In the genomic region with DNA sequence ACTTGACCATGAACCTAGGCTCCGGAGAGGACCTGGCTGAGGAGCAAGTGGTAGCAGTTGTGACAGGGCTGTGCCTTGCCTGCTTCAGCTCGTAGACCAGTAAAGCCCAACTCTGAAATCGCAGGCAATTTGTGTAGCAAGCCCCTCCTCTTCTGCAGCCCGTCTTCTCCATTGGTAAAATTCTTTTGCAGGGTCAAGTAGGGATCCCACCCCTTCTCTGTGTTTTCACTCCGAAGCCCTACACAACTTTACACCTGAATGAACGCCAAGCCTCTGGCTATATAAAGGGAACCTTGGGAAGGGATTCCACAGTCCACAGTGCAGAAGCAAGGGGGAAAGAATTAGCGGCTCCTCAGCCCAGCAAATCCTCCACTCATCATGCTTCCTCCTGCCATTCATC, we compare ENCODE assay signal across 10 mouse cellular contexts. TPM values are rescaled to one million over a fixed set of nuclear protein-coding genes. Genes with fewer than 3 reads are reported as not detected.
DNase-seq lines count a peak whose midpoint lies in the region; ATAC-seq lines count a peak whose summit lies in the region.
"Had no signal": no experiment of that assay in that cellular context is flagged by ENCODE, and none has a peak within 500 bp of the region (broad histone marks: within the 10 kb centered on the region; RNA-seq: fewer than 3 reads in every experiment).

A gene (plus strand): TSS at position 224 of the 400 bp plus-strand sequence.

- no peaks in the 10 kb centered on the region for H3K9me3 ChIP-seq in forebrain, embryonic 13.5 days (replicated peaks)
- H3K9me3 ChIP-seq in kidney, embryonic 16.5 days (ENCODE audit: low read length) = no peaks in the 10 kb centered on the region
- H3K9me3 ChIP-seq in neural tube, embryonic 14.5 days (ENCODE audit: control insufficient read depth, low read length) = no peaks in the 10 kb centered on the region

- ATAC-seq in forebrain, embryonic 13.5 days = no peak
- peak; percentile 87 for ATAC-seq in kidney, embryonic 16.5 days (ENCODE audit: low FRiP score, low TSS enrichment)
- no peak for ATAC-seq in neural tube, embryonic 14.5 days (ENCODE audit: low read depth)
- ATAC-seq in monocyte, adult 5-6 weeks (replicated peaks; ENCODE audit: insufficient number of reproducible peaks, low FRiP score, low TSS enrichment, poor library complexity, severe bottlenecking) = no peak

- peak; percentile 13 to 19 for DNase-seq in layer of hippocampus, postnatal 10 days (ENCODE audit: low spot score in 2 of 2)
- DNase-seq in layer of hippocampus, adult 9-10 months (ENCODE audit: low spot score) = no peak
- DNase-seq in thymus, postnatal 0 days (ENCODE audit: low spot score) = no peak
- no peak for DNase-seq in right cerebral cortex, adult 2 months (ENCODE audit: low spot score in 2 of 2)
- DNase-seq: heart, postnatal 36 days had no signal

- H3K4me2 ChIP-seq in forebrain, embryonic 13.5 days = peak within 1 kb of the TSS; percentile 48
- peak within 1 kb of the TSS; percentile 26 for H3K4me2 ChIP-seq in kidney, embryonic 16.5 days (replicated peaks; ENCODE audit: low read depth, low read length)
- peak within 1 kb of the TSS; percentile 29; the same call in 1 of the 2 replicates for H3K4me2 ChIP-seq in neural tube, embryonic 14.5 days (ENCODE audit: low read depth, low read length)

- H3K27me3 ChIP-seq in forebrain, embryonic 13.5 days = no peaks in the 10 kb centered on the region; the same call in 1 of the 2 replicates
- H3K27me3 ChIP-seq in kidney, embryonic 16.5 days (ENCODE audit: insufficient read depth, low read length) = no peaks in the 10 kb centered on the region
- no peaks in the 10 kb centered on the region for H3K27me3 ChIP-seq in neural tube, embryonic 14.5 days (ENCODE audit: control insufficient read depth, insufficient read depth, low read length)

- H3K4me3 ChIP-seq in forebrain, embryonic 13.5 days = peak within 1 kb of the TSS; percentile 19
- peak within 1 kb of the TSS; percentile 37 for H3K4me3 ChIP-seq in kidney, embryonic 16.5 days (ENCODE audit: low read length)
- H3K4me3 ChIP-seq in neural tube, embryonic 14.5 days (ENCODE audit: low read depth, low read length) = 0 out of 2 replicates have a peak within 1 kb of the TSS, but pooled peaks have one; percentile 6

- WGBS in forebrain, embryonic 13.5 days = 5% methylated on average over 7 of the region's 7 CpGs
- WGBS in kidney, embryonic 16.5 days = 10% methylated on average over 7 of the region's 7 CpGs
- 12% methylated on average over 7 of the region's 7 CpGs for WGBS in neural tube, embryonic 14.5 days

- H3K27ac ChIP-seq in forebrain, embryonic 13.5 days = no peak within 1 kb of the TSS
- peak within 1 kb of the TSS; percentile 4 for H3K27ac ChIP-seq in kidney, embryonic 16.5 days (ENCODE audit: low read length)
- no peak within 1 kb of the TSS for H3K27ac ChIP-seq in neural tube, embryonic 14.5 days (ENCODE audit: low read depth, low read length)

- peaks cover 23% of the 10 kb centered on the region for H3K4me1 ChIP-seq in forebrain, embryonic 13.5 days
- peaks cover 10% of the 10 kb centered on the region; the same call in 1 of the 2 replicates for H3K4me1 ChIP-seq in kidney, embryonic 16.5 days (ENCODE audit: insufficient read depth, low read length)
- no peaks in the 10 kb centered on the region for H3K4me1 ChIP-seq in neural tube, embryonic 14.5 days (ENCODE audit: control insufficient read depth, insufficient read depth, low read length)

- H3K36me3 ChIP-seq in forebrain, embryonic 13.5 days (ENCODE audit: poor library complexity, severe bottlenecking) = no peaks in the 10 kb centered on the region
- H3K36me3 ChIP-seq in kidney, embryonic 16.5 days (ENCODE audit: insufficient read depth, low read length) = no peaks in the 10 kb centered on the region
- H3K36me3 ChIP-seq in neural tube, embryonic 14.5 days (ENCODE audit: control insufficient read depth, insufficient read depth, low read length) = no peaks in the 10 kb centered on the region
- H3K36me3 ChIP-seq: G1E had no signal

- peak within 1 kb of the TSS; percentile 17; the same call in 1 of the 2 replicates for H3K9ac ChIP-seq in forebrain, embryonic 13.5 days
- peak within 1 kb of the TSS; percentile 49 for H3K9ac ChIP-seq in kidney, embryonic 16.5 days (replicated peaks; ENCODE audit: low read length)
- no peak within 1 kb of the TSS for H3K9ac ChIP-seq in neural tube, embryonic 14.5 days (replicated peaks; ENCODE audit: low read depth, low read length)

RNA-seq across cellular contexts. Expression of the gene that starts here (rescaled TPM):
- 10 to 100 TPM in 1 of 2 experiments, 1 to 10 TPM in 1; 4.6 to 11.7 TPM for total RNA-seq in layer of hippocampus, postnatal 10 days (2021)
- polyA plus RNA-seq in forebrain, embryonic 13.5 days (2015; fragmentation: Nextera tagmentation; extraction: Ambion mirVana) = 6.4 and 10.0 TPM in 2 replicates
- polyA plus RNA-seq in kidney, embryonic 16.5 days (2015; fragmentation: Nextera tagmentation; extraction: Ambion mirVana) = 161 and 163 TPM in 2 replicates
- polyA plus RNA-seq in neural tube, embryonic 14.5 days (2014; fragmentation: Nextera tagmentation; extraction: Ambion mirVana) = 10.5 and 20.9 TPM in 2 replicates
- polyA plus RNA-seq in thymus, postnatal 0 days (2015; fragmentation: Nextera tagmentation; extraction: Ambion mirVana) = 0.27 and 0.39 TPM in 2 replicates
- not detected in 3 replicates for total RNA-seq in monocyte, adult 5-6 weeks (2017)
- total RNA-seq: G1E had no signal
- polyA plus RNA-seq: G1E had no signal

Comparison
In these comparisons a context has a peak if more than half of its experiments do, and no peak if none do; other contexts are left out.
1. DNase-seq: peak in layer of hippocampus, postnatal 10 days (2 of 2); none in layer of hippocampus, adult 9-10 months (single experiment), thymus, postnatal 0 days (single experiment) and right cerebral cortex, adult 2 months (0 of 2).
2. Peak in every context shown above with its lines, with median percentiles within 50 percentile points of each other: H3K4me2 ChIP-seq and H3K4me3 ChIP-seq.